Mouse (Mus musculus) stomach, postnatal 0 days (tissue): ENCODE data around the gene Atp8a2.
"Not testable (repeated sequence)": the region's sequence is repeated elsewhere in the genome, so short reads cannot be mapped to it uniquely, and the experiment has no call there.

Experiments
- CTCF ChIP-seq: IDR thresholded peaks from 2 replicates; pipeline ENCODE4 v1.5.1; 2016; ENCODE audit warnings: antibody characterized with exemption, low read depth, mild to moderate bottlenecking, moderate library complexity
- EP300 ChIP-seq: optimal IDR thresholded peaks from 2 replicates; pipeline ENCODE3; 2016; ENCODE audit warnings: antibody characterized with exemption

DNA sequence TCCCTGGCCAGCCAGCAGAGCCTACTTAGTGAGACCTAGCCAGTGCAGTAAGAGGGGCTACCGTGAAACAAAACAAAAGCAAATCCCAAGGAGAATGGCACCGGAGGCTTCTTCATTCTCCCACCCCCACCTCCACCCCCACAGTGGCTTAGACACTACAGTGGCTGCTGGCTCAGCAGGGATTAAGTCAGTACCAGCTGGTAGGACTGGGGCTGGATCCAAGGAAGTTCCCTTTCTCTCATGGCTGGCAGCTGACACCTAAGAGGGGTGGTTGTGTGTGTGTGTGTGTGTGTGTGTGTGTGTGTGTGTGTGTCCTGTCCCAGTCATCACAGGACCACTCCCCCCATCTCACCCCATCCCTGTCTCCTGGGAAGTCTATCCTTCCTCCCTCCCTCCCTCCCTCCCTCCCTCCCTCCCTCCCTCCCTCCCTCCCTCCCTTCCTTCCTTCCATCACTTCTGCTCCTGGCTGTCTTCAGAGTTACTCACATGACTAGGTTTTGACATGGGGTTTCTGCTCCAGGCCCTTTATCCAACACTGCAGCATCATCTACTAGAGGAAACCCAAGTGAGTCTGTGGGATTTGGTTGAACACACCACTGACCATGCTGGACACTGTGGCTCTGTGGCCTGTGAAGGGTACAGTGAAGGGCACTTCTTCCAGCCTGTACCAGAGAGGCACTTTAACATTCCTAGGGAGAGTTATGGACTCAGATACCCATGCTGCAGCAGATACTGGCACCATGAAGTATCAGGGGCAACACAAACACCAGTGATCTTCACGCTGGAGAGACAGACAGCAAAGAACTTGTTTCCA lies 358.3 kb downstream of the Atp8a2 start:
- TF ChIP-seq CTCF, EP300: not testable (repeated sequence)
